Mouse (Mus musculus) left cerebral cortex, postnatal 4 days (tissue): ENCODE results near the gene Bscl2. TPM values are rescaled to one million over a fixed set of nuclear protein-coding genes. Genes with fewer than 3 reads are reported as not detected.
"Not testable (repeated sequence)": the region's sequence is repeated elsewhere in the genome, so short reads cannot be mapped to it uniquely, and the experiment has no call there.

Source experiments
- DNase-seq: peaks from one replicate; pipeline ENCODE4 v3.0.0-alpha.2; 2022
- intact Hi-C: fragments of 180-260 bp; cut with DNase I; formaldehyde crosslinking; loops from one replicate; pipeline ENCODE4 v1.15.1; 2025
- total RNA-seq, 2 experiments: library from RNA; stranded (reverse); gene quantifications; 2 replicates each; pipeline ENCODE4 v1.2.3; 2021

The Bscl2 gene
- total RNA-seq, 2 experiments from 2014 or later, result 76.9 to 78.4 TPM

DNA sequence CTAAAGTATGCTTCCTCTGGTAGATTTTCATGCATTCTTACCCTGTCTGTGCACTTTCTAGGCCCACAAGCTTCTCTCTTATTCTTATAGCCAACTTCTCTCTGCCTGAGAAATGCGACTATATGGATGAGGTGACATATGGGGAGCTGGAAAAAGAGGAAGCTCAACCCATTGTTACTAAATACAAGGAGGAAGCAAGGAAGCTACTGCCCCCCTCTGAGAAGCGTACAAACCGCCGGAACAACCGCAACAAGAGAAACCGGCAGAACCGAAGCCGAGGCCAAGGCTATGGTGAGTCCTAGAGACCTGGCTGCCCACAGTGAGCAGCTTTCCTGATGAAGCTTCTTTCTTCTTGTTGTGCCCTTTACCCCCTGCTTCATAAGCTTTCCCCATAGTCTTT, 7.6 kb upstream of the Bscl2 start, which contains the start of gene AC129217.1:
AC129217.1 (plus strand) TSS at position 114 of the 400 bp plus-strand sequence.
- intact Hi-C loops, result loop anchor here (10.0 kb wide), 2 partner anchors 75 to 115 kb away; partner anchors contain the start of genes Mta2 and Nxf1
- DNase-seq, result no peak

DNA sequence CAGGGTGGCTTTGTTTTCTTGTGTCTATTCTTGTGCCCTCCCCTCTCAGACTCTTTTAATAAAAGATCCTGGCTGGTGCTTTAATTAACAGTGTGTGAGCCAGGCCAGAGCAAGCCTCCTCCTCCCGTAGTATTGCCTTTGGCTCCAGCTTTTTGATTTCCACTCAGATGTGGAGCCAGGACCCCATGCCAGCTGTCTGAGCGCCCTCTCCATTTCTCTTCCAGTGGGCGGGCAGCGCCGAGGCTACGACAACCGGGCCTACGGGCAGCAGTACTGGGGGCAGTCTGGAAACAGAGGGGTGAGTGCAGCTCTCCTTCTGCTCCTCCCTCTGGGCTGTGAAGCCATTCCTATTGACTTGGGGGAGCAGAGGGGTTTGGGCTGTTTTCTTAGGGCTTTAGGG, 6.6 kb upstream of the Bscl2 start:
- intact Hi-C loops, result loop anchor here (10.0 kb wide), 1 partner anchor 114 kb away; the partner anchor contains the start of gene Mta2
- DNase-seq, result peak; percentile 35

DNA sequence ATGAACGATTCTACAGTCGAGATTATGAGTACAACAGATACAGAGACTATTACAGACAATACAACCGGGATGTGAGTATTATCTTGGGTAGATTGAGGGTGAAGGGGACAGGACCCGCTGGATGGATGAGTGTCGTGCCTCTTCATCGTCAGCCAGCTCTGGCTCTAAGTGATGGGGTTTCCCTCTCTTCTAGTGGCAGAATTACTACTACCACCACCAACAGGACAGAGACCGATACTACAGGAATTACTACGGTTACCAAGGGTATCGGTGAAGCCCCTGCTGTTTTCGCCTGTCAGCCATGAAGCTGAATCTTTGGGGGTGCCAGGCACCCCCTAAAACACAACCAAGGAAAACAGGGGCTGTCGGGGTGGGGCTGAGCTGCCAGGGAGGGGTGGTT, 6.0 kb upstream of the Bscl2 start:
- intact Hi-C loops, result loop anchor here (10.0 kb wide), 1 partner anchor 114 kb away; the partner anchor contains the start of gene Mta2
- no peak for DNase-seq

DNA sequence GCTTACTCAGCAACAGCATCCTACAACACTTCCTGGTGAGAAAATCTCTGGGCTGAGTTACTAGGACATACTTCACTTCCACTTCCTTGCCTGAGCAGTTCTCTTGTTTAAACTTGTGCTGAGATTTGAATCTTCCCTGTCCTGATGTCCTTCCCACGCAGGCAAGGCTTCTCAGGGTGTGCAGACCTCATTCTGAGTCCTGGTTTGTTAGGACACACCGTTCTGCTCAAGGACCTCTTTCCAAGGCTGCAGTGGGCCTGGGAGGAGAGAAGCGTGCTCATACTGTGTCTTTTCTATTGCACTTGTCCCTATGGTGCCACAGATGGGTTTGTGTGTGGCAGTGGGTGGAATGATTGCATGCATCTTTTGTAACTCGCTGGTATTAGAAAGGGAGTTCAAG, 4.3 kb upstream of the Bscl2 start:
- intact Hi-C loops, result loop anchor here (10.0 kb wide), 1 partner anchor 112 kb away; the partner anchor contains the start of gene Mta2
- no peak for DNase-seq

DNA sequence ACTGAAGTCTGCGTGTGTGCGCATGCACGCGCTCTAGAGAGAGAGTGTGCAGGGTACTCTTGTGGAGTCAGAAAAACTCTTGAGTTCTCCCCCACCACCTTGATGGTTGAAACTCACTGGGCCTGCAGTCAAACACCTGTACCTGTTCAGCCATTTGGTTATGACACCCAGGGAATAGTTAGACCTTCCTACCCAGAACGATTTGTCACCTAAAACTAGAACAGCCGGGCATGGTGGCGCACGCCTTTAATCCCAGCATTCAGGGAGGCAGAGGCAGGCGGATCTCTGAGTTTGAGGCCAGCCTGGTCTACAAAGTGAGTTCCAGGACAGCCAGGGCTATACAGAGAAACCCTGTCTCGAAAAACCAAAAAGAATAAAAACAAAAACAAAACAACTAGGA, 940 bp upstream of the Bscl2 start:
- not testable (repeated sequence) for DNase-seq
- intact Hi-C loops, result loop anchor here (10.0 kb wide), 1 partner anchor 108 kb away; the partner anchor contains the start of gene Mta2

GRCm38 (mm10) chr19:8838041-8838730, 919 bp downstream of the Bscl2 start:
- intact Hi-C loops, result loop anchor here (10.0 kb wide), 1 partner anchor 107 kb away; the partner anchor contains the start of gene Mta2
- peak; percentile 61 for DNase-seq

DNA sequence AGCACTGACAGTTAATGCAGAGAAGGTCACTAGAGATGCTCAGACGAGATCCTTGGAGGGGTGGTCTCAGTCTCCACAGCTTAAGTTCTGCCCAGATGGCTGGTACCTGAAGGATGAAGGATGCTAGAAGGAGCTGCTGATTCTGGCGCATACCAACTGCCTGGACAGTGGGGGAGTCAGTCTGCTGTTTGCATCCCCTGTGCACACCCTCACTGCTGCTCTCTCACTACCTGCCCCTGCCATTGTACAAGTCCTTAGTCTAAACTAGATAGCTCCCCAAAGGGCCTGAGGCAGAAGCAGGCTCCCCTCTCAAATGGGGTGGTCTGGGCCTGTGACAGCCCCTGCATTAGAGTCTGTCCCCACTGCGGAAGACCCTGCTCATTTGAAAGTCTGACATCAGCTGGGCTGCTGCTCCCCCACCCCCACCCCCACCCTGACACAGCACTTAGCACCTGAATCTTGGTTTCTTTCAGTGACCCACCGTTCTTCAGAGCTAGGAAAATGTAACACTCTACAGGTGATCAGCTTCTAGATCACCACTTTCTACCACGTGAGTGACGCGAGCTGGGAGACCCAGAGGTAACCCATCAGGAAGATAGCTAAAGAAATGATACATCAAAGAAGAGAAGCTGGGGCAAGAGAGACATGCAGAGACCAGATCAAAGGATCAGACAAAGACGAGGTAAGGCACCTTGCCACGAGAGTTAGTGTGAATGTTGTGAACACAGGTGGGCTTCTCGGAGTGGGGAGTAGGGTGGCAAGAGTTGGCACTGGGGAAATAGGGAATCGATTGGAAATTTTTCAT, 2.0 kb downstream of the Bscl2 start, which contains the start of gene Gng3:
Gng3 (minus strand) TSS at position 92 of the 805 bp plus-strand sequence.
- intact Hi-C loops, result loop anchor here (10.0 kb wide), 1 partner anchor 105 kb away; the partner anchor contains the start of gene Mta2
- peak; percentile 87 for DNase-seq

DNA sequence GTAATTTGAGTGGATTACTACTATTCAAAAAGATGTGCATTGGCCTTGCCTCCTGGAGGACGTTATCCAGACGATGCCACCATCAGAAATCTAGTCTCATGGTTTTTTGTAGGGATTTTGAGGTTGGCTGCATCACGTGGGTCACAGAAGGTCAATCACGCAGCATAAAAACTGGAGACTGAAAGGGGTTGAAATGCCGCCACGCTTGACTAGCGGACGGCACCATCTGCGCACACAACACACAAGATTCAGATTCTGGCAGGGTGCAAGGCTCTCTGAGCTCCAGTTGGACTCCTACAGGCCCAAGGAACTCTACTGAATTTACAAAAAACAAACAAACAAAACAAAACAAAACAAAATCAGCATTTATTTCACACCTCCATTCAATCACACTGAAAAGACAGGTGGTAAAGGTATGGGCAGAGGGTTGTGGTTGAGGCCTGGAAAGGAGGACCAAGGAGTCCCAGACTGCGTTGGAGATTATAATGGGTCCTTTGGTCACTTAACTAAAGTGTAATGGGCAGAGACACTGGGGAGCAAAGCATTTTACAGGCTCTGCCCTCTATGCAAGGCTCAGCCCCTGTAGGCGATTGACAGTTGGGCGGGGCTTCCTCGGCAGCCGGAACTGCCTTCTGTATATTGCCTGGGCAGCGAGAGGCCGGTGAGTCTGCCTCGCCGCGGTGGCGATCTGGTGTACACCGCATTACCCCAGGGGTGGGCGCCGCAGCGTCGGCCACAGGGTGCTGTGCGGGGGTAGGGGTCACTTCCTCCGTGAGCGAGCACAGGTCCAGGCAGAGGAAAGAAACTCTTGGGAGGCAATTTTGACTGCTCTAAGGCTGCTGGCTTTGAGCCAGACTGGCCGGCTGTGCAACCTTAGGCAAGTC, 2.9 kb downstream of the Bscl2 start:
- intact Hi-C loops, result loop anchor here (10.0 kb wide), 1 partner anchor 105 kb away; the partner anchor contains the start of gene Mta2
- peak; percentile 73 for DNase-seq

- intact Hi-C loops, result no loop called here
- DNase-seq, result peak; percentile 25
Measured at GRCm38 (mm10) chr19:8841012-8841411, 3.7 kb downstream of the Bscl2 start.

DNA sequence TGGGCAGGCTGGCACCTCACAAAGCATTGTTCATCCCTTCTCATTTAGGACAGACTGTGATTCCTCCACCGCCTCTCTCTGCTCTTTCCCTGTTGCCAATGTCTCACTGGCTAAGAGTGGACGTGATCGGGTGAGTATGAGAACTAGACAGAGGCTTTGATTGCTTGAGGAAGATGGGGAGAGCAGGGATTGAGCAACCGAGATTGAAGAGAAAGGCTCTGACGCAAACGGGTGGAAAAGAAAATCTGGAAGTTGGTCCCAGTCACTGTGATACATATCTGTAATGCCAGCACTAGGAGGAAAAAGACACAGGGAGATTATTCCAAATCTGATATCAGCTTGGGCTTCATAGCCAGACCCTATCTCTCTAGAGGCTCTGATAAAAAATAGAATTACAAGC, 5.7 kb downstream of the Bscl2 start:
- DNase-seq, result no peak
- intact Hi-C loops, result no loop called here

DNA sequence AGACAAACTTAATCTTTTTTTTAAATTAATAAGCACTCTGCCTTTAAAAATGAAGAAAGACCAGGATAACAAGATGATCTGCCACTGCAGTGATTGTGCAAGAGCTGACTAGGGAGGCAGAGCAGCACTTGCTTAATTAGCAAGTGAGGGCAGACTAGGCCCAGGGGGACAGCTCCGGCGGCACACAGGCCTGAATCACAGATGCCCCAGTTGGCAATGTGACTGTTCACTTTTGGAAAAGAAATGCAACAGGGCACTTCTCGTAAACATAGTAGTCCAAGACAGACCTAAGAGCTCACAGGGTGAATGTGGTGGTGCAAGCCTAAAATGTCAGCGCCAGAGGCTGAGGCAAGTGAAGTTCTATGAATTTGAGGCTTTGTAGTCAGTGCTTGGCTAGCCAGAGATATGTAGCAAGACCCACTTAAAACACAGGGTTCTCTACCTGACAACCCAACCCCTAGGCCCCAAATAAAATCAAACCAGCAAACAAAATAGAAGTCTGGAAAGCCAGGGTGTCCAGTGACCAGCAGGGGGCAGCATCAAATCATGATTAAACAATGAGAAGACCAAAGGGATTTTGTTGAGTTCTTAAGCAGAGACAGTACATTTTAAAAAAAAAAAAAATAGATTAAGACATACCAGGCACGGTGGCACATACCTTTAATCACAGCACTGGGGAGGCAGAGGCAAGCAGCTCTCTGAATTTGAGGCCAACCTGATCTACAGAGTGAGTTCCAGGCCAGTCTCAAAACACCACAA, 7.3 kb downstream of the Bscl2 start:
- intact Hi-C loops, result no loop called here
- DNase-seq, result peak; percentile 80

- intact Hi-C loops, result no loop called here
- DNase-seq, result no peak
Measured at GRCm38 (mm10) chr19:8848356-8848755, 11.1 kb downstream of the Bscl2 start.

- intact Hi-C loops, result no loop called here
- DNase-seq, result peak; percentile 30
Measured at GRCm38 (mm10) chr19:8850402-8850901, 13.2 kb downstream of the Bscl2 start, which contains the start of gene Lrrn4cl. TSS of gene Lrrn4cl (plus strand) at chr19:8850768.

- intact Hi-C loops, result no loop called here
- DNase-seq, result no peak
Measured at GRCm38 (mm10) chr19:8851639-8852038, 14.4 kb downstream of the Bscl2 start.

DNA sequence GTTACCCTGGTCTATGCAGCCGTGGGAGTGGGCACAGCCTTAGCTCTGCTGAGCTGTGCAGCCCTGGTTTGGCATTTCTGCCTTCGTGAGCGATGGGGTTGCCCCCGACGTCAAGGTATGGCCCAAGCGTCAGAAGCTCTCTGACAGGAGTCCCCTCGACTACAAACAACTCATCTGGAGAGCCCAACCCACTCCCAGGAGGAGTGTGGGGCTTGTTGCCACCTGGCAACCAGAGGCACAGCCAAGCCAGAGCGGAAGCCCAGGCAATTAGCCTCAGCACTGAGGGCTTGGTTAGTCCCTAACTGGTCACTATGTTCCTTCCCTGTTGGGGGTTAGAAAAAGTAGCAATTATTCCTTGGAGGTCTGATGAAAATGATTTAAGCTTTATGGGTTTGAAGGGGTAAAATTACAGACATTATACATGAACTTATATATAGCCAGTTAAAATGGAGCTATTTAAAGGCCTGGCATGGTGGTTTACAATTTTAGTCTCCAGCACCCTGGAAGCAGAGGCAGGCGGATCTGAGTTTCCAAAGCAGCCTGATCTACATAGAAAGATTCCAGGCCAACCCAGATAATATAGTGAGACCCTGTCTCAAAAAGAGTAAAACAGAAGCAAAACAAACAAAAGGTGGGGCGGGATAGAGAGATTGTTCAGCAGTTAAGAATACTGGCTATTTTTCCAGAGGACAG, 15.1 kb downstream of the Bscl2 start:
- no peak for DNase-seq
- intact Hi-C loops, result no loop called here

GRCm38 (mm10) chr19:8853117-8853516, 15.8 kb downstream of the Bscl2 start:
- DNase-seq, result no peak
- intact Hi-C loops, result no loop called here

DNA sequence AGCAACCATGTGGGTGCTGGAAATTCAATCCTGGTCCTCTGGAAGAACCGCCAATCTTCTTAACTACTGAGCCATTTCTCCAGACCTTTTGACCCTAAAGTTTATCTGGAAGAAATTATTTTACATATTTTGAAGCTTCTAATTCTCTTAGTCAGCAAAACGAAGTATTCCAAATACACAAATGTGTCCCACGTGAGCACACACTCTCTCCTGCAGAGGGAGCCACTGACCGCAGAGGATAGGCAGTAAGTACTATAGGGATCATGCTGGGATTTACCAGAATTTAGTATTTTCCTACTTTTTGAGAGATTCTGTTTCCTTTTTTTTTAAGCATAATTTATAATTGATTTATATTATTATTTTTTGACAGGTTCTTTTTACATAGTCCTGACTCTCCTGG, 20.4 kb downstream of the Bscl2 start:
- intact Hi-C loops, result loop anchor here (2.0 kb wide), 1 partner anchor 253 kb away; no protein-coding TSS in a partner anchor
- peak; percentile 46 for DNase-seq

DNA sequence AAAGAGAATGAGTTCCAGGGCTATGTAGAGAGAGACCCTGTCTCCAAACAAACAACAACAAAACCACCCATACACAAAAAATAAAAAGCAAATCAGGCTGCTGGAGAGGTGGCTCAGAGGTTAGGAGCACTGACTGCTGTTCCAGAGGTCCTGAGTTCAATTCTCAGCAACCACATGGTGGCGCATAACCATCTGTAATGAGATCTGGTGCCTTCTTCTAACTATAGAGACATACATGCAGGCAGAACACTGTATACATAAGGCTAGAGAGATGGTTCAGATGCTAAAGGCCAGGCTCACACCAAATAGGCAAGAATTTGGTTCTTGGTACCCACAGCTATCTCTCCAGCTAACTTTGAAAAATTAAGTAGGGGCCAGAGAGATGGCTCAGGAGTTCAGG, 21.8 kb downstream of the Bscl2 start:
- intact Hi-C loops, result no loop called here
- no peak for DNase-seq

DNA sequence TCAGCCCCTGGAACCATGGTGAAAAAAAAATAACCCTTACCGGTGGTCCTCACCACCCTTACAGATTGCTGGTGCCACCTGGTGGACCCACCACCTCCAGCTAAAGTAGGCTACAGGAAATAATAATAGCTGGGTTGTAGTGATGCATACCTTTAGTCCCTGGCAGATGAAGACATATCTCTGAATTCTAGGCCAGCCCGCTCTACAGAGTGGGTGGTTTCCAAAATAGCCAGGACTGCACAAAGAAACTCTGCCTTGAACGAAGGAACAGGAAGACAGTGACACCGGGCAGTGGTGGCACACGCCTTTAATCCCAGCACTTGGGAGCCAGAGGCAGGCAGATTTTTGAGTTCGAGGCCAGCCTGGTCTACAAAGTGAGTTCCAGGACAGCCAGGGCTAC, 27.0 kb downstream of the Bscl2 start:
- intact Hi-C loops, result no loop called here
- no peak for DNase-seq
